Mouse (Mus musculus) bone marrow, adult 2 months (tissue): ENCODE measurements around the gene Ranbp9.

ENCODE experiments used
- CTCF ChIP-seq: fragments of 200-500 bp; IDR thresholded peaks from 2 replicates; pipeline ENCODE4 v1.5.1; 2011; ENCODE audit warnings: low read length, control low read depth; ENCODE audit not compliant: control insufficient read depth, insufficient read depth
- POLR2A ChIP-seq: fragments of 200-500 bp; IDR thresholded peaks from 2 replicates; pipeline ENCODE4 v1.6.1; 2011; ENCODE audit warnings: low read depth, mild to moderate bottlenecking, control low read depth, low read length, borderline replicate concordance; ENCODE audit not compliant: control insufficient read depth

DNA sequence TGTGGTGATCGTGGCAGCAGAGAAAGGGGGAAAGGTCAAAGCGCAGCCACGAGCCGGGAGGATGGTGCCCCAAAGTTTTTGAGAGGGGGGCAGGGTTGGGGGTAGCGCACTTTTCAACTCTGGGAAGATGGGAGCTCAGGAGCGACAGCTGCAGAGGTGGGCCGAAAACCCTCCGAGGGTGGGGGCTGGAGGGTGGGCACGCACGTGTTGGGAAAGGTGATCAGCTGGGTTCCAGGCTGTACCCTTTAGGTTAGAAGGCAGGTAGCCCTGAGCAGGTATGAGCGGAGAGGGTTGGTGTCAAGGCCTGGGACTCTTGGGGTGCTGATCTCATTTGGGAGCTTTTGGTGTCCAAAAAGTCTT, 115.3 kb downstream of the Ranbp9 start:
- TF ChIP-seq CTCF (no peak), POLR2A (no peak)
